Mouse (Mus musculus) testis, adult 2 months (tissue): ENCODE data around the gene Gm21915. TPM values are rescaled to one million over a fixed set of nuclear protein-coding genes. Genes with fewer than 3 reads are reported as not detected.

Experiments used
- H3K27ac ChIP-seq: fragments of 200-500 bp; 2 replicates; pipeline ENCODE4 v1.5.1; 2012; ENCODE audit warnings: low read depth, low read length; ENCODE audit not compliant: control insufficient read depth, insufficient read depth
- H3K27me3 ChIP-seq: fragments of 200-500 bp; 2 replicates; pipeline ENCODE4 v1.6.1; 2012; ENCODE audit warnings: mild to moderate bottlenecking, low read length, moderate library complexity; ENCODE audit not compliant: control insufficient read depth, insufficient read depth
- H3K36me3 ChIP-seq: fragments of 200-500 bp; 2 replicates; pipeline ENCODE4 v1.6.1; 2012; ENCODE audit warnings: mild to moderate bottlenecking, low read length; ENCODE audit not compliant: control insufficient read depth, insufficient read depth
- H3K4me1 ChIP-seq: fragments of 200-500 bp; 2 replicates; pipeline ENCODE4 v1.6.1; 2012; ENCODE audit warnings: low read length; ENCODE audit not compliant: control insufficient read depth, insufficient read depth
- H3K4me3 ChIP-seq: fragments of 200-500 bp; 2 replicates; pipeline ENCODE4 v1.5.1; 2012; ENCODE audit warnings: low read depth, mild to moderate bottlenecking, low read length, moderate library complexity, mixed read lengths; ENCODE audit not compliant: control insufficient read depth
- CTCF ChIP-seq: fragments of 200-500 bp; IDR thresholded peaks from 2 replicates; pipeline ENCODE4 v1.5.1; 2012; ENCODE audit warnings: low read depth, mild to moderate bottlenecking, inconsistent platforms, low read length, moderate library complexity; ENCODE audit not compliant: control insufficient read depth, insufficient read depth, insufficient replicate concordance
- POLR2A ChIP-seq: fragments of 200-500 bp; IDR thresholded peaks from 2 replicates; pipeline ENCODE4 v1.6.1; 2012; ENCODE audit warnings: low read depth, mild to moderate bottlenecking, inconsistent platforms, low read length, moderate library complexity; ENCODE audit not compliant: control insufficient read depth
- polyA plus RNA-seq: library from polyadenylated mRNA; depleted of rRNA; stranded (reverse); fragments of >200 nt; gene quantifications from 2 replicates; pipeline ENCODE4 v1.2.3, GENCODE M21; 2012

The Gm21915 gene
- polyA plus RNA-seq, 1 experiment: not detected

DNA sequence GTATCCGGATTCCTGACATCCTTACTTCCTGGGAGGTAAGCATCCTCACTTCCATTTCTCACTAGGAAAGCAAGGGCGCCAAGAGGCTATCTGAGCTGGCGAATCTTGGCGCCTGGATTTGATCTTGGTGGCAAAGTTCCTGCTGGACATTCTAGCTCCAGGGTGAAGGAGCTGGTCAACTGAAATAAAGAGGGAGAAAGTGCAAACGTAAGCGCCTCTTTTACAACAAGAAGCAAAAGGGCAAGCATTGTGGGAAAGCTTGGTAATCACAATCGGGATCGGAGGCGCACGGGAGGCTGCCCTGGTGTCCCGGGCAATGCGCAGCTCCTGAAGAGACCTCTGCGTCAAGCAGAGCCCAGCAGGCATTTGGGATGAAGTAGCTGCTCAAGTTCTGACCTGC lies 41.0 kb upstream of the Gm21915 start:
- Histone ChIP-seq H3K4me1 (peaks cover 7% of the 10 kb centered on the region), H3K4me3 (no peak overlapping the region), H3K27ac (no peak overlapping the region), H3K27me3 (no peaks in the 10 kb centered on the region), H3K36me3 (no peaks in the 10 kb centered on the region)
- no peak for TF ChIP-seq CTCF
- TF ChIP-seq POLR2A: no peak

DNA sequence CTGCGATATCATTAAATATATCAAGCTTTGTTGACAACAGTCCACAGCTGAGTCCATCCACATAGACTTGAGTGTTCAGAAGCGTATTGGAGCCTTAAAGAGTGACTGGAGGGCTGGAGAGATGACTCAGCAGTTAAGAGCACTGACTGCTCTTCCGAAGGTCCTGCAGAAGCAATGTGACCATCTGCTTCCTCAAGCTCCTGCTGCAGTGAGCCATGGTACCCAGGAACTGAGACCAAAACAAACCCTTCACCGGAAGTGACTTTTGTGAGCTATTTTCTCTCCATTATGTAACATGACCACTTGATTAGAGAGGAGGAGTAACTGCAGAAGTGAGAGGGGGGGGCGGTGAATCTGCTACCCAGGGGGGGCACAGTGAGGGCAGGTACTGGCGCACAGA lies 39.3 kb upstream of the Gm21915 start:
- H3K4me3 ChIP-seq: peak overlapping the region; percentile 71; the same call in 1 of the 2 replicates
- no peaks in the 10 kb centered on the region for H3K36me3 ChIP-seq
- H3K27ac ChIP-seq: no peak overlapping the region
- no peaks in the 10 kb centered on the region for H3K27me3 ChIP-seq
- TF ChIP-seq CTCF (no peak), POLR2A (no peak)
- peaks cover 7% of the 10 kb centered on the region for H3K4me1 ChIP-seq

DNA sequence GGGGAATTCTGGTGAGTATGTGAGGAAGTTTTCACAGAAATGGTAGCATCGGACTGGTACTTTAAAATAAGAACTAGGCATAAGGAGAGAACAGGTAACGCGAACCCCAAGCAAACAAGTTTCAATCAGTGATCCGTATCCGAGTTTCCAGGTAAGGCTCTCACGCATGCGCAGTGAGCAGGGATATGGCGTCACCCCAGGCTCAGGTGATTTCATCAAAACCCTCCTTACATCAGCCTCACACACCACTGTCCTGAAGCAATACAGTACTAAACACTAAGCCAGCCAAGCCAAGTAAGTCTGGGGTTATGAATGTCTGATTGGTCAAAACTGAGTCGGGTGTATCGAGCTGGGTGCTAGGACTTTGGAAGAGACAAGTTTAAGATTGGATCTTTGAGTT lies 38.9 kb upstream of the Gm21915 start:
- H3K4me3 ChIP-seq: peak overlapping the region; percentile 71

DNA sequence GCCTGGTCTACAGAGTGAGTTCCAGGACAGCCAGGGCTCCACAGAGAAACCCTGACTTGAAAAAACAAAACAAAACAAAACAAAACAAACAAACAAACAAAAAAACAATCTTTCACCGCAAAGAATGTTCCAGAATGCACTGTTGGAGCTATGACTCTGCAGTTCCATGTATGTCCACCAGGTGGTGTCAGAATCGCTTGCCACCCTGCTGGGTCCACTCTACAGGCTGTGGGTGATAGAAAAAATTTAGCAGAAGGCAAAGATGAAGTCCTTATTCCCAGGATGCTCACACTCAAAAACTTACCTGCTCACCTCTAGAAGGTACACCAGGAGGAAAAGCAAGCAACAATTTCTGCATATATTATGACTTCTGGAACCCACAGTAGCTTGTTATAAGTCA lies 34.4 kb upstream of the Gm21915 start:
- Histone ChIP-seq H3K4me1 (peaks cover 10% of the 10 kb centered on the region), H3K27me3 (no peaks in the 10 kb centered on the region), H3K4me3 (no peak overlapping the region), H3K27ac (no peak overlapping the region), H3K36me3 (no peaks in the 10 kb centered on the region)
- TF ChIP-seq POLR2A: no peak
- peak; percentile 83; the same call in 1 of the 2 replicates for TF ChIP-seq CTCF

More for the DNA sequence above, 38.9 kb upstream of the Gm21915 start:
- no peak for TF ChIP-seq CTCF
- no peak for TF ChIP-seq POLR2A
- Histone ChIP-seq H3K27ac (no peak overlapping the region), H3K27me3 (no peaks in the 10 kb centered on the region), H3K4me1 (peaks cover 7% of the 10 kb centered on the region), H3K36me3 (no peaks in the 10 kb centered on the region)

DNA sequence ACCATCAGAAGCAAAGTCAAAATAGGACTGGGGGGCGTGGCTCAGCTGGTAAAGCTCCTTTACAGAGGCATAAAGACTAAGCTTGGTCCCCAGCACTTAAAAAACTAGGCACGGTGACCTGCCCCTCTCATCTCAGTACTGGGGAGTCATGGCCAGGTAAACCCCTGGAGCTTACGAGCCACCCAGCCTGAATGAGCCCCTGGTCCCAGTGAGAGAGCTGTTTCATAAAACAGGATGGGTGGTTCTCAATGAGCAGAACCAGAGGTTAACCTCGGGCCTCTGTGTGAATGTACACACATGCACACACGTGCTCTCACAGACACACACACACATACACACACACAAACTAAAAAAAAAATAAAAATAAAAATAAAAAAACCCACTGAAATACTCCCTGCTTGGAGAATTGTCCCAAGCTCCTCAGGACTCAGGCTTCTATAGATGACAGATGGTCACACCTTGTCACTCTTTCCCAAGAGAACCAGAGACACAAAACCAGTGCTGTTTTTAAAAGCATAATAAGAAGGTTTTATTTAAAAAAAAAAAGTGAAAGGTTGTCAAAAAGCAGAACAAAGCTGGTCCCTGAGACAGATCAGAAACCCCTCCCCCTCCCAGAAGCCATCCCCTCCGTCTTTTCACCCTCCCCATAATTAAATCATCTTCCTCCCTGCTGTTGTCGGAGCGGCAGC lies 32.6 kb upstream of the Gm21915 start:
- no peak for TF ChIP-seq CTCF
- no peak for TF ChIP-seq POLR2A
- Histone ChIP-seq H3K27me3 (no peaks in the 10 kb centered on the region), H3K36me3 (no peaks in the 10 kb centered on the region), H3K4me1 (peaks cover 2% of the 10 kb centered on the region; the same call in 1 of the 2 replicates), H3K27ac (no peak overlapping the region), H3K4me3 (peak overlapping the region; percentile 64)

DNA sequence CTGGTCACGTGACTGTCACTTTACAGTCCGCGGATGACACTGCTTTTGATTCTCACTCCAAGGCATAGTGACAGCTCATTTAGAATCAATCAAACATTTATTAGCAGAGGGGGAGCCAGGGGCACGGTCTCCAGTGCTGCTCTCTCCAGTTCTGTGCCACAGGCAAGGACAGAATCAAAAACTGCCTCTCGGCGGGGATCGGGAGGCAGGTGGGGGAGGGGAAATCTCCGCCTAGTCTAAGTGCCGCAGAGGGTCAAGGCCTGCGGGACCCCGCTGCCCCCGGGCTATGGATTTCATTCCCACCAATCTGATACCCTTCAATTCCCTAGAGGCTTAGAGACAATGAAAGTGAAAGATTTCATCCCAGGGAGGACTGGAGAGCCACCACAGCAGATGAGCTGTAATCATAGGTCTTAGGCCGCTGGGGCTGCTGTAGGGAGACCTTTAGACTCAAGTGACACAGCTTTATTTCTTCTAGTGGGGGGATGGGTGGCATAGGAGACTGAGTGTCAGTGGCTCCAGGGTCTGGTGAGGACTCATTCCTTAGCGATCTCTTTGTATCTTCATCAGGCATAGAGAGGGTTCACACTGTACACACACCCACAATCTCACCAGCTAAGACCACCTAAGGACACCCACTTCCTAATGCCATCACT lies 31.9 kb upstream of the Gm21915 start:
- TF ChIP-seq POLR2A (no peak), CTCF (no peak)
- Histone ChIP-seq H3K4me1 (peaks cover 2% of the 10 kb centered on the region; the same call in 1 of the 2 replicates), H3K36me3 (no peaks in the 10 kb centered on the region), H3K27ac (no peak overlapping the region), H3K27me3 (no peaks in the 10 kb centered on the region), H3K4me3 (peak overlapping the region; percentile 64)

DNA sequence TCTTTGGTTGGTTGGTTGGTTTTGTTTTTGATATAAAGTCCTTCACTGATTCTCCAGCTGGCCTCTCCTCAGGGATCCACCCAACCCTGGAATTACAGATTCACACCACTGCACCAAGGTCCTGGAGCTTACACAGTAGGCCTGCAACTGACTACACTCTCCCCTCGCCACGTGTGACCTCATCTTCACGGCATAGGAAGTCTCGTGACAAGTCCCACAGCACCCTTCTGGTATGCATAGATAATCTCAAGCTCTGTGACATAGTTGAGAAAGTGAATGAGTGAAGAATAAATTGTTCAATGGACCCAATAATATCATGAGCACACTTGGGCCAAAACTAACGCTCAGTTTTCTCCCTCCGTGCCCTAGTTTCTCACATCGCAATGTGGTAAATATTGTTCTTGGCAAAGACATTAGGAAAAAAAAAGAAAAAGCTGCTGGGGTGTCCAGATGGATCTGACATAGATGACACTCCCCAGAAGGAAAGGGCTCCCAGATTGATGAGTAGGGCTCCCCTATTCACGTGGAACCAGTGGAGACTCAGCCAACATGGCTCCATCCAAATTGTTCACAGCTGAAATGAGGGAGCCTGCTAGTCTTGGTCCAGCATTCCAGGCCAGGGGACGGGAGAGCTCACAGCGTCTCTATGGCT lies 30.8 kb upstream of the Gm21915 start:
- Histone ChIP-seq H3K4me3 (no peak overlapping the region), H3K27me3 (no peaks in the 10 kb centered on the region), H3K27ac (no peak overlapping the region), H3K36me3 (no peaks in the 10 kb centered on the region), H3K4me1 (peaks cover 2% of the 10 kb centered on the region; the same call in 1 of the 2 replicates)
- no peak for TF ChIP-seq POLR2A
- no peak for TF ChIP-seq CTCF
